9 mouse cellular contexts compared by ENCODE assay signal in genomic region chr19:8943047-8943446, GRCm38 (mm10). TPM values are rescaled to one million over a fixed set of nuclear protein-coding genes. Genes with fewer than 3 reads are reported as not detected.
A peak's percentile ranks its signal among the peaks of the same experiment; 100 is the strongest.
DNase-seq lines count a peak whose midpoint lies in the region; ATAC-seq and TF ChIP-seq lines count a peak whose summit lies in the region.
"Had no signal": no experiment of that assay in that cellular context is flagged by ENCODE, and none has a peak within 500 bp of the region (broad histone marks: within the 10 kb centered on the region; RNA-seq: fewer than 3 reads in every experiment).

No protein-coding gene starts in this region.

- ATAC-seq in kidney, embryonic 16.5 days (ENCODE audit: low FRiP score, low TSS enrichment), result no peak
- ATAC-seq in hindbrain, embryonic 15.5 days (ENCODE audit: low FRiP score, low read depth), result no peak
- ATAC-seq in midbrain, embryonic 15.5 days (replicated peaks), result no peak

- peaks cover 43% of the 10 kb centered on the region for H3K36me3 ChIP-seq in kidney, embryonic 16.5 days (ENCODE audit: insufficient read depth, low read length)
- peaks cover 31% of the 10 kb centered on the region for H3K36me3 ChIP-seq in hindbrain, embryonic 15.5 days
- peaks cover 32% of the 10 kb centered on the region for H3K36me3 ChIP-seq in midbrain, embryonic 15.5 days (replicated peaks)

- no peaks in the 10 kb centered on the region for H3K27me3 ChIP-seq in kidney, embryonic 16.5 days (ENCODE audit: insufficient read depth, low read length)
- H3K27me3 ChIP-seq in hindbrain, embryonic 15.5 days, result no peaks in the 10 kb centered on the region
- H3K27me3 ChIP-seq in midbrain, embryonic 15.5 days (replicated peaks), result no peaks in the 10 kb centered on the region

- peak overlapping the region; percentile 98 for H3K4me3 ChIP-seq in kidney, embryonic 16.5 days (ENCODE audit: low read length)
- H3K4me3 ChIP-seq in bone marrow macrophage, adult 2 months (ENCODE audit: insufficient read depth, low read length), result peak overlapping the region; percentile 93
- peak overlapping the region; percentile 92 for H3K4me3 ChIP-seq in hindbrain, embryonic 15.5 days
- H3K4me3 ChIP-seq in midbrain, embryonic 15.5 days, result peak overlapping the region; percentile 99

- peak overlapping the region; percentile 69 for H3K4me2 ChIP-seq in kidney, embryonic 16.5 days (replicated peaks; ENCODE audit: low read depth, low read length)
- H3K4me2 ChIP-seq in hindbrain, embryonic 15.5 days, result peak overlapping the region; percentile 66
- H3K4me2 ChIP-seq in midbrain, embryonic 15.5 days, result peak overlapping the region; percentile 55

- no peak for TF ChIP-seq POLR2A in bone marrow macrophage, adult 2 months (IDR thresholded peaks at IDR 0.05; ENCODE audit: borderline replicate concordance, low read depth, low read length)

- H3K4me1 ChIP-seq in kidney, embryonic 16.5 days (ENCODE audit: insufficient read depth, low read length), result peaks cover 34% of the 10 kb centered on the region
- peaks cover 35% of the 10 kb centered on the region for H3K4me1 ChIP-seq in bone marrow macrophage, adult 2 months (ENCODE audit: control insufficient read depth, insufficient read depth, low read length)
- H3K4me1 ChIP-seq in hindbrain, embryonic 15.5 days (replicated peaks), result peaks cover 37% of the 10 kb centered on the region
- H3K4me1 ChIP-seq in midbrain, embryonic 15.5 days, result peaks cover 39% of the 10 kb centered on the region

- H3K9ac ChIP-seq in kidney, embryonic 16.5 days (replicated peaks; ENCODE audit: low read length), result peak overlapping the region; percentile 99
- peak overlapping the region; percentile 94 for H3K9ac ChIP-seq in hindbrain, embryonic 15.5 days
- peak overlapping the region; percentile 99 for H3K9ac ChIP-seq in midbrain, embryonic 15.5 days

- no peak for DNase-seq in kidney, postnatal 36 days
- DNase-seq in cerebellum, adult 9-11 months, result no peak
- no peak for DNase-seq in left cerebral cortex, adult 18-20 months (ENCODE audit: low spot score in 2 of 2)
- DNase-seq in spleen, postnatal 4 days (ENCODE audit: low spot score in 2 of 2), result no peak
- DNase-seq: kidney, adult 18-20 months had no signal

- 66% methylated on average over 2 of the region's 2 CpGs for WGBS in kidney, embryonic 16.5 days
- WGBS in hindbrain, embryonic 15.5 days, result 66% methylated on average over 2 of the region's 2 CpGs
- 73% methylated on average over 2 of the region's 2 CpGs for WGBS in midbrain, embryonic 15.5 days

- TF ChIP-seq CTCF in bone marrow macrophage, adult 2 months (IDR thresholded peaks at IDR 0.05; ENCODE audit: low read depth, low read length), result no peak

- H3K9me3 ChIP-seq in kidney, embryonic 16.5 days (ENCODE audit: low read length), result no peaks in the 10 kb centered on the region
- no peaks in the 10 kb centered on the region for H3K9me3 ChIP-seq in hindbrain, embryonic 15.5 days
- no peaks in the 10 kb centered on the region for H3K9me3 ChIP-seq in midbrain, embryonic 15.5 days

- H3K27ac ChIP-seq in kidney, embryonic 16.5 days (ENCODE audit: low read length), result peak overlapping the region; percentile 100
- peak overlapping the region; percentile 84; the same call in 1 of the 2 replicates for H3K27ac ChIP-seq in bone marrow macrophage, adult 2 months (ENCODE audit: insufficient read depth, low read depth, low read length)
- peak overlapping the region; percentile 90; the same call in 1 of the 2 replicates for H3K27ac ChIP-seq in hindbrain, embryonic 15.5 days (replicated peaks)
- no peak overlapping the region for H3K27ac ChIP-seq in midbrain, embryonic 15.5 days

RNA-seq across cellular contexts. Expression of gene Mta2, which starts 1.4 kb away (rescaled TPM):
- polyA plus RNA-seq in kidney, embryonic 16.5 days (2015; fragmentation: Nextera tagmentation; extraction: Ambion mirVana), result 179 and 180 TPM in 2 replicates
- 78.6 and 81.2 TPM in 2 replicates for polyA plus RNA-seq in bone marrow macrophage, adult 2 months (2012; ENCODE audit: insufficient read depth, insufficient read length, missing spikeins)
- polyA plus RNA-seq in hindbrain, embryonic 15.5 days (2015; fragmentation: Nextera tagmentation; extraction: Ambion mirVana), result 103 and 109 TPM in 2 replicates
- 119 and 121 TPM in 2 replicates for polyA plus RNA-seq in midbrain, embryonic 15.5 days (2015; fragmentation: Nextera tagmentation; extraction: Ambion mirVana)
- total RNA-seq in left cerebral cortex, adult 18-20 months (2021), result 10 to 100 TPM; 49.6 to 49.8 TPM

RNA-seq across cellular contexts. Expression of gene Tut1, which starts 10.6 kb away (rescaled TPM):
- polyA plus RNA-seq in kidney, embryonic 16.5 days (2015; fragmentation: Nextera tagmentation; extraction: Ambion mirVana), result 36.0 and 38.3 TPM in 2 replicates
- polyA plus RNA-seq in bone marrow macrophage, adult 2 months (2012; ENCODE audit: insufficient read depth, insufficient read length, missing spikeins), result 12.5 and 14.6 TPM in 2 replicates
- 24.9 and 25.4 TPM in 2 replicates for polyA plus RNA-seq in hindbrain, embryonic 15.5 days (2015; fragmentation: Nextera tagmentation; extraction: Ambion mirVana)
- polyA plus RNA-seq in midbrain, embryonic 15.5 days (2015; fragmentation: Nextera tagmentation; extraction: Ambion mirVana), result 27.5 and 30.5 TPM in 2 replicates
- 10 to 100 TPM; 22.5 to 23.7 TPM for total RNA-seq in left cerebral cortex, adult 18-20 months (2021)

RNA-seq across cellular contexts. Expression of gene Eml3, which starts 13.7 kb away (rescaled TPM):
- 33.2 and 34.1 TPM in 2 replicates for polyA plus RNA-seq in kidney, embryonic 16.5 days (2015; fragmentation: Nextera tagmentation; extraction: Ambion mirVana)
- polyA plus RNA-seq in bone marrow macrophage, adult 2 months (2012; ENCODE audit: insufficient read depth, insufficient read length, missing spikeins), result 33.1 and 33.7 TPM in 2 replicates
- polyA plus RNA-seq in hindbrain, embryonic 15.5 days (2015; fragmentation: Nextera tagmentation; extraction: Ambion mirVana), result 9.9 and 12.8 TPM in 2 replicates
- 10.5 and 13.4 TPM in 2 replicates for polyA plus RNA-seq in midbrain, embryonic 15.5 days (2015; fragmentation: Nextera tagmentation; extraction: Ambion mirVana)
- 10 to 100 TPM in 1 of 2 experiments, 1 to 10 TPM in 1; 9.0 to 11.5 TPM for total RNA-seq in left cerebral cortex, adult 18-20 months (2021)

RNA-seq across cellular contexts. Expression of gene Rom1, which starts 13.9 kb away (rescaled TPM):
- polyA plus RNA-seq in kidney, embryonic 16.5 days (2015; fragmentation: Nextera tagmentation; extraction: Ambion mirVana), result 4.3 and 4.5 TPM in 2 replicates
- 2.5 and 3.6 TPM in 2 replicates for polyA plus RNA-seq in bone marrow macrophage, adult 2 months (2012; ENCODE audit: insufficient read depth, insufficient read length, missing spikeins)
- polyA plus RNA-seq in hindbrain, embryonic 15.5 days (2015; fragmentation: Nextera tagmentation; extraction: Ambion mirVana), result 2.7 and 3.1 TPM in 2 replicates
- 1.9 and 2.4 TPM in 2 replicates for polyA plus RNA-seq in midbrain, embryonic 15.5 days (2015; fragmentation: Nextera tagmentation; extraction: Ambion mirVana)
- 1 to 10 TPM; 6.4 to 7.6 TPM for total RNA-seq in left cerebral cortex, adult 18-20 months (2021)

RNA-seq across cellular contexts. Expression of gene B3gat3, which starts 22.9 kb away (rescaled TPM):
- polyA plus RNA-seq in kidney, embryonic 16.5 days (2015; fragmentation: Nextera tagmentation; extraction: Ambion mirVana), result 51.1 and 53.5 TPM in 2 replicates
- 35.5 and 40.8 TPM in 2 replicates for polyA plus RNA-seq in bone marrow macrophage, adult 2 months (2012; ENCODE audit: insufficient read depth, insufficient read length, missing spikeins)
- polyA plus RNA-seq in hindbrain, embryonic 15.5 days (2015; fragmentation: Nextera tagmentation; extraction: Ambion mirVana), result 94.3 and 98.1 TPM in 2 replicates
- polyA plus RNA-seq in midbrain, embryonic 15.5 days (2015; fragmentation: Nextera tagmentation; extraction: Ambion mirVana), result 96.1 and 96.6 TPM in 2 replicates
- 100 to 1,000 TPM; 188 to 189 TPM for total RNA-seq in left cerebral cortex, adult 18-20 months (2021)
